Mouse (Mus musculus) kidney, adult 9 months (tissue): ENCODE results near the gene Retreg3.
A peak's percentile ranks its signal among the peaks of the same experiment; 100 is the strongest.

Source experiments
- DNase-seq: peaks from one replicate; pipeline ENCODE4 v3.0.0; 2022

The Retreg3 gene

DNA sequence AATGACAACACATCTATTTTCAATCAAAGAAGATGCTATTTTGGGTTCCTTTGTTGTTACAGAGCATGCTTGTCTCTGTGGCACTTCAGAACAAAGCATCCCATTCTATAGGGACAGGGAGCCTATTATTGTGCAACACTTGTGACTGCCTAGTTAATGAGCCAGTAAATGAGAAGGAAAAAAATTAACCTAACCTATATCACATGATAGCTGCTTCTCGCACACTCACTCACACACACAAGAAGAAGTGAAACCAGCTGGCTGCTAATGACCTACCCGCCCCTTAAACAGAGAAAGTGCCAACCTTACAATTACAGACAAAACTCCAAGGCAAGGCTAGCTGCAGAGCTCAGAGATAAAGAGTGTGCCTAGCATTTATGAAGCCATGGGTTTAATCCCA is 4.1 kb downstream of the Retreg3 start:
- no peak for DNase-seq

DNA sequence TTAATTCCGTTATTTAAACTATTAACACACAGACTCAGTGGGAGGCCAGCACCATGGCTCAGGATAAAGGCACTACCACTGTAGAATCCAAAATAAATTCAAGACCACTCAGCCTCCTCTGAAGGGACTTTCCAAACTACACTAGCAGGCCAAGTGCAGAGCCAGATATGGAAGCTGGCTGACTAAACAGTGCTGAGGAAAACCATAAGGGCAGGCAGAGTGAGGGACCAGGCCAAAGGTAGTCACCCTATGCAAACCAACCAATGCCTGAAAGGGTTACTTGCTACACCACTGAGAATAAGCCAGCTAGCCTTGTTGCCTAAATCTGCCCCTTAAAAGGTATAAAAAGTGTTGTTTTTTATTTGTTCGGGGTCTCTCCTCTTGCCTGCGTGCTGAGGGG is 7.5 kb downstream of the Retreg3 start:
- DNase-seq = no peak

DNA sequence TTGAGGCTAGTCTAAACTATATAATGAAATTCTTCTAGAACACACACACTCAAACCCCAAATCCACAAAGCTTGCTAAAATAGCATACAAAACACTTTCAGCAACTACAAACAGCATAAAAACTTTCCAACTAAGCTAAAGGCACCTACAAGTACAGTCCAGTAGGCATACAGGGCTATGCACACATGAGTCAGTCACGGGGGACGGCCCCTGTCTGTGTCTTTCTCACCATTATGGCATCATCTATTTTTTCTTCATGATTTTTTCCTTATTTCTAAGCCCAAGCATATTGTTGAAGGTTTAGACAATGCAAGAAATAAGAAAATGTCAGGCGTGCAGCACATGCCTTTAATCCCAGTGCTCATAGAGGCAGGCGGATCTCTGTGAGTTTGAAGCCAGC is 8.5 kb downstream of the Retreg3 start:
- no peak for DNase-seq

DNA sequence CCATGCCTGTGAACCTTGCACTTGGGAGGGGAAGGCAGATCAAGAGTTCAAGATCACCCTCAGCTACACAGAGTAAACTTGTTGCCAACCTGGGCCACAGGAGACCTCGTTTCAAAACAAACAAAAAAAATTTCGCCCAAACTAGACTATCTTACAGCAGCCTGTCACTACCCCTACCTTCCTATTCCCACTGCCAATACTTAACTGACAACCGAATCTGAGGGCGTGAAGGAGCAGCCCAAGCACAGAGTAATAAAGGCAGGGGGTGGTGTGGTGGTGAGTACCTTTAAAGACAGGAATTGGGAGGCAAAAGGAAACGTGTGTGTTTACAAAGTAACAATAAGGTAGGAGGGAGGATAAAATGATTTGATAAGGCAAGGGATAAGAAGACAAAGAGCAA is 9.0 kb downstream of the Retreg3 start:
- DNase-seq = no peak

DNA sequence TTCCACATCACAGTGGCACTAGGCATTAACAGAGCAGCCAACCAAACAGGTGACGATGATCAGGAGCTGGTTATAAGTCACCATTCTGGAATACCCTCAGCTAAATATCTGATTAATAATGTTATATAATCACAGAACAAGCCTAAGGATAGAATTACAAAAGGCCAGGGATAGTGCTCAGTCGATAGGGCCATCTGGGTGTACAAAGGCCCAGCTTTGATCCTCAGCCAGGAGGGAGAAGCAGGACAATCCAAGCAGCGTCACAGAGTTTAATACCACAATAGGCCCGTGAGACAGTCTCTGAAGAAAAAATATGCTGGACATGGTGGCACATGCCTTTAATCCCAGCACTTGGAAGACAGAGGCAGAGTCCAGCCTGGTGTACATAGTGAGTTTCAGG is 10.3 kb downstream of the Retreg3 start:
- DNase-seq = no peak

DNA sequence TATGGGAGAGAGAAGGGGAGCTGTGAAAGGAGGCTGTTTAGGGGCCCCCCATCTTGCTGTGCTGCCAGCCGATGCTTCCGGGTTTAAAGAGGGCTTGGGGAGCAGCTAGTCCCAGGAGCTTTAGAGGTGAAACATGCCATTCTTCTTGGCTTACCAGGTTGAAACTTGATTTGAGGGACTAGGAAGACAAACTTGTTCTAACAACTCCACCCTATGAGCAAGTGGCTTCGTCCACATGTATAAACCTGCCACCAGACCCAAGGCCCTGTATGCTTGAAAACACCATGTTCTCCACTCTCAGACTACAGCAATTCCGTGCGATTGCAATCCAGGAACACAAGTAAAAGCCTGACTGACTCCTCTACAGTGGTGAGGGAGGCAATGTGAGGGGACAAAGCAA is 16.7 kb downstream of the Retreg3 start:
- DNase-seq = no peak

DNA sequence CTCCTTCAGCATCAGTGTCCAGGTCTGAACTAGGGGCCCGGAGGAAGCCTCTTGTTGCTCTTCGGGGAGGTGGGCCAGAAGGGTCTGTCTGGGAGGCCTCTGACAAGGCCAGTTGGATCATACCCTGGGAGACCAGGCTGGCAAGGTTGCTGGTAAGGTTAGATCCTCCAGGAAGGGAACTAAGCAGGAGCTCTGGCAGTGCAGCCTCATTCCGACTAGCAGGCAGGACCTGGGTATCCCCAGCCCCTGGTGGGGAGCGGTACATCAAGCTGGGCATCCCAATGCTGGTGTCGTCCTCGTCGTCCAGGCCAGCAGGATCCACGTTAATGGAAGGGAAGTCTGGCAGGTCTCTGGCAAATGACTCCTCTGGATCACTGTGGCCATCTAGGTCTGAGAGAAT is 21.5 kb downstream of the Retreg3 start:
- DNase-seq = no peak

DNA sequence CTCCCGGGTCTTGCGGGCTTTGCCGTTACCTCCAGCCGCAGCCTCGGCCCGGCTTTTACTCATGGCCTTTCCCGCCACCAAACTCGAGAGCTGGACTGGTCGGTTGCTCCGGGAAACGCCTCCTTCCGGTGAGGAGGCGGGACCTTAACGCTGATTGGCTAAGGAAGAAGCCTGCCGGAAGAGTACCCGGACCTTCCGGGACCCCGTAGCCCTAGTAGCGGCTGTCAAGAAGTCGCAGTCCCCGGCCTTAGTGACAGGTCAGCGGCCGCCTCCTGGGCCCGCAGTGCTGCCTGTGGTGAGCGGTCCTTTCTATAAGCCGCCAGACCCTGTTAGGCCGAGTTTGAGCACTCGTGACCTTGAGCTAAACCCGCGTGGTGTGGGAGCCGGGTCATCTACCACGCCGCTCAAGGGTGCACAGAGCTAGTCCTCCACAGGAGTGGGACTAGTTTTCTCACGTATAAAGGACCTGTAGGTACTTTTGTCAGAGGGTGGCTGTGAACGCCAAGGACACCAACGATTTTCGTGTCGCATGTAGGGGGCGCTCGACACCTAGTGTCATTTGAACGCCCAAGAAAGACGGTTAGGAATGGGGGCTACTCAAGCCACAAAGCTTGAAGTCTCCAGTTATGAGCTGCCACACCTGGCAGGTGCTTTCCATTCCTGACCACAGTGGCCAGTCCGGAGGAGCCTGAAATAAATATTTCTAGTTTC is 24.2 kb downstream of the Retreg3 start, which contains the start of gene Psmc3ip:
Gene Psmc3ip, minus strand, starts transcription at position 123 of the 711 bp plus-strand sequence.
- peak; percentile 97 for DNase-seq

DNA sequence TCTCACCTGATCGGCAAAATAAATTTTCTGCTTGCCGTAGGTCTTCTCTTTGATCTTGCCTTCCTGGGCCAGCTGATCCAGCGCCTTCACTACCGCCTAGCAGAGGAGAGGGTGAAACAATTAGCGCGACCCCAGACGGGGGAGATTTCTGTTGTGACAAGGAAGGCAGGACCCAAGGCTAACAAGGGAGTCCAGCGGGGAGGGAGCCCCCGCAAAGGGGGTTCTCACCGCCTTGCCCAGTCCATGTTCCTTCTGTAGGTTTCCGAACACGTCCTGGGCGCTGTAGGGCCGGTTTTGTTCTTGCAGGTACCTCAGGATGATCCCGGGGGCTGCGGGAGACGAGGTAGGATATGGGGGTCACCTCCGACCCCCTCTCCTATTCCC is 24.8 kb downstream of the Retreg3 start:
- no peak for DNase-seq

DNA sequence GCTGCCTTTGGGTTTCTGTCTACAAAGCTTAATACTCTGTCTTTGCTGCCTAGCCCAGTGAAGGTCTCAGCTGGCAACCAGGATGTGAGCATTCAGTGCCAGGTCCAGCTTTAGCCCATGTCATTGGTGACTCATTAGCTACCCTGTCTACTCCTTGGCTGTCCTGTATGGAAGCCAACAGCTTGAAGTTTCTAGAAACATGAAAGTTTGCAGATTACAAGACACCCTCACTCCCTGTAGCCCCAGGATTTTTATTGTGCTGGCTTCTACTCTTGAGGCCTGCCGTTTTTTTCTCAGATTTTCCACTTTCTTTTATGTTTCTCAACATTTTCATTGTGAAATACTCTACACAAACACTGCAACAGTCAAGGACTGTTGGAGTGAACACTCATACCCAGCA is 29.8 kb downstream of the Retreg3 start:
- DNase-seq = peak; percentile 29

DNA sequence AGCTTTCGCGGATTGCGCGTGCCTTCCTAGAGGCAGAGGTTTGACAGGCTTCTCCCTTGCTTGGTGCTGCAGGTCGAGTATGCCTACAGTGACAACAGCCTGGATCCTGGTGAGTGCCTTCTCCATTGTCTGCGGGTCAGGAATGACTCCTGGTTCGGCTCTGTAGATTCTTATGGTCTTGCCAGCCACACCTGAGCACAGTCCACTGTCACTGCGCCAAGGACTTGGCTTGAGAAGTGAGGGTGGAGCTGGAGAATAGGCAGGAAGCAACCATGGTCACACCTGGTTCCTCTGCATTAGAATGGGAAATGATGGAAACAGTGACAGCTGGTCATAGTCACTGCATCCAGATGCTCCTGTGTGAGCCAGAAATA is 32.0 kb downstream of the Retreg3 start:
- peak; percentile 71 for DNase-seq

DNA sequence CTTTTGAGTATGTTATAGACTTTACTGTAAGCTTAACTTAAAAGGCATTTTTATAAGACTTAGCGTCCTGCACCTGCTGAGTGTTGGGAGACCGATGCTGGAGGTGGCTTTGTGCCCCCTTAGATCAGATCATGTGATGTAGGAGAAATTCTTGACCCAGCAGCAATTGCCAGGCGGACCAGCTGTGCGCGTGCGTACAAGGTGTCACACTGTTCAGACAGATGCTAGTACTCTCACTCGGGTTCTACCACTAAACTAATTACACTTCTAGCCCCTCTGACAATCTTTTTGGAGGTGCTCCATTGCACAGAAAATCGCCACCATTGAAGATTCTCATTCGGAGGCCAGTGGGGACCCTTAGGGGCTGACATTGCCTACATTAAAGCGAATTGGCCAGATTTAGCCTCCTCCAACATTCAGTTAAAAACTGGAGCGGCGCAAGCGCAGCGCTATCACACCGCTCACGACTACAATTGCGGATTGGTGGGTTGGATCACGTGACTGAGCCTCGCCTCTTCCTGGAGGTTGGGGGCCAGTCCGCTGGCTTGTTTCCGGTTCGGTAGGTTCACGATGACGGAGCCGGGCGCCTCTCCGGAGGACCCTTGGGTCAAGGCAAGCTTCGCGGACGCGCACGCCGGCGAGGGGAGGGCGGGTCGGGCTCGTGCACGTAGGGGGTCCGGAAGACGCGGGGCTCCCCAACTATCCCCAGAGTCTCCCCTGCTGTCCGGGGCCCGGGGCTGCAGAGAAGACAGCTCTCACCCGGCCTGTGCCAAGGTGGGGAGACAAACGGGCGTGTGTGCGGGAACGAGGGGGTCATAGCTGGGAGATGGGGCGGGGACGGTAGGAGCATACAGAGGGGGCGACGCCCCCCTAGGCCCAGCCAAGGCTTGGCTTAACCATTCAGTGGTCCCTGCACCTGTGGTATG is 32.7 kb downstream of the Retreg3 start, which contains the start of gene Mlx:
Gene Mlx, plus strand, starts transcription at position 522 of the 926 bp plus-strand sequence.
- peak; percentile 95 for DNase-seq

DNA sequence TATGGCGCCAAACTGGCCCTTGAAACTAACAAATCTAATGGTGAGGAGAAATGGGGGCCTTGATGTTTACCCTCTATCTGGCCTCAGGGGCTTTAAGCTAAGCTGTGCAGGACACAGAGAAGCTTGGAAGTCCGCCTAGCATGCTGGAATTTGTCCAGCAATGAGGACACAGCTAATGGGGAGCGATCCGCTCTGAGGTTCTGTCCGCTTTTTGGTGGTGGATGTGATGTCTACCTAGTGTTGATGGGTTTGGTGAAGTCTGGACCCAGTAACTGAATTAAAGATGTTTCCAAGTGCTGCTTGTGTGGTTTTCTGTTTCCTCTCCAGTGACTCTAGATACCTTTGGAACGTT is 33.4 kb downstream of the Retreg3 start:
- DNase-seq = peak; percentile 70

DNA sequence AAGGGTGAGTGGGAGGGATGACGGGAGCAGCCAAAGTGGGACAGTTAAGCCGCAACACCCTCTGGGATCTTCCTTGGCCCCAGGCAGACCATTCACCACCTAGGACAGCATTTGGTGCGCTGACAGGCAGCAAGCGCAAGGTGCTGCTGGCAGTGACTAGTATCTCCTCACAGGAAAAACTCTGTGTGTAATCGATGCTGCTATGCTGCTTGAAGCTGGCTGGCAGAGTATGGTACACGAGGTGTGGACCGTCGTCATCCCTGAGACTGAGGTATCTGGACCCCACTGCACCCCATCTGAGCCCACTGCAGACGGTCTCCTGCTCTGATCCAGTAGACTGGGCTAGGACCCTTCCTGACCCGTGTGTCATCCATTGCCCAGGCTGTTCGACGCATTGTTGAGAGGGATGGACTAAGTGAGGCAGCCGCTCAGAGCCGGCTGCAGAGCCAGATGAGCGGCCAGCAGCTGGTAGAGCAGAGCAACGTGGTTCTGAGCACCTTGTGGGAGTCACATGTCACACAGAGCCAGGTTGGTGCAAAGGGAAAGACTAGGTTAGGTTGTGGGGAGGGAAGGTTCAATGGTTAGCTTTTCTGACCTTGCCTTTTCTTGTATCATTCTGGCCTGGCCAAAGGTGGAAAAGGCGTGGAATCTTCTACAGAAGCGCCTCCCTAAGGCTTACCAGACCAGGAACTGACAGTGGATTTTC is 33.9 kb downstream of the Retreg3 start:
- DNase-seq = peak; percentile 80

DNA sequence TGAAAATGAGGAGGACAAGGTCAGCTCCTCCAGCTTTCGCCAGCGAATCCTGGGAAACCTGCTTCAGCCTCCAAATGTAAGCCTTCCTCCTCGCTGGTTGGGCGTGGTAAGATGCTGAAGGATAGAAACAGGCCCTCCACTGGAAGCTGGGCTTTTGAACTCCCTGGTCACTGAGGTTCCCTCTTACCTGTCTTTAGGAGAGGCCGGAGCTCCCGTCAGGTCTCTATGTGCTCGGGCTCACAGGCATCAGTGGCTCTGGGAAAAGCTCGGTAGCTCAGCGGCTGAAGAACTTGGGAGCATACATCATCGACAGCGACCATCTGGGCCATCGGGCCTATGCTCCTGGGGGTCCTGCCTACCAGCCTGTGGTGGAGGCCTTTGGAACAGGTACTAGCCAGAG is 34.9 kb downstream of the Retreg3 start:
- DNase-seq = peak; percentile 23

DNA sequence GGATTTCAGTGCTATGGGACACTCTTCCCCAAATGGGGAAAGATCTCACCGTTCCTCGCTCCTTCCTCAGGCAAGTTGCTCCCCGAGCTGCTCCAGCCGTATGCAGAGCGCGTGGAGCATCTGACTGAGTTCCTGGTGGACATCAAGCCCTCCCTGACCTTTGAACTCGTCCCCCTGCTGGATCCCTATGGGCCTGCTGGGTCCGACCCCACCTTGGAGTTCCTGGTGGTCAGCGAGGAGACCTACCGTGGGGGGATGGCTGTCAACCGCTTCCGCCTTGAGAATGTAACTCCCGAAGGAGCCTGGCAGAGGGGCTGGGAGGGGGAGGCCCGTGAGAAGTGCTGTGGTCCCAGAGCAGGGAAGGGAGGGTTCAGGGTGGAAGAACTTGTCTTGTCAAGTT is 35.4 kb downstream of the Retreg3 start:
- peak; percentile 29 for DNase-seq

DNA sequence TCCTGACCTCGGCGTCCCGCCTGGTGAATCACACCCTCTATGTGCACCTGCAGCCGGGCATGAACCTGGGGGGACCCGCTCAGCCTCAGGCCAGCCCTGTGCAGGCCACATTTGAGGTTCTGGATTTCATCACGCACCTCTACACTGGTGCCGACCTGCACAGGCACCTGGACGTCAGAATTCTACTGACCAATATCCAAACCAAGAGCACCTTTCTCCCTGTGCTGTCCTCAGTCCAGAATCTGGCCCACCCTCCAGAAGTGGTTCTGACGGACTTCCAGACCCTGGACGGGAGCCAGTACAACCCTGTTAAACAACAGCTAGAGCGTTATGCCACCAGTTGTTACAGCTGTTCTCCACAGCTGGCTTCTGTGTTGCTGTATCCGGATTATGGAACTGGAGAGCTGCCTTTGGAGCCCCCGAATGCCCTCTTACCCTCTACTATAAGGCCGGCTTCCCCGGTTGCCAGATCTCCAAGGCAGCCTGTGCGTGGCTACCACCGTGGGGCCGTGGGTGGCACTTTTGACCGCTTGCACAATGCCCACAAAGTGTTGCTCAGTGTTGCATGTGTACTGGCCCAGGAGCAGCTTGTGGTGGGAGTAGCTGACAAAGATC is 36.5 kb downstream of the Retreg3 start:
- DNase-seq = peak; percentile 86

DNA sequence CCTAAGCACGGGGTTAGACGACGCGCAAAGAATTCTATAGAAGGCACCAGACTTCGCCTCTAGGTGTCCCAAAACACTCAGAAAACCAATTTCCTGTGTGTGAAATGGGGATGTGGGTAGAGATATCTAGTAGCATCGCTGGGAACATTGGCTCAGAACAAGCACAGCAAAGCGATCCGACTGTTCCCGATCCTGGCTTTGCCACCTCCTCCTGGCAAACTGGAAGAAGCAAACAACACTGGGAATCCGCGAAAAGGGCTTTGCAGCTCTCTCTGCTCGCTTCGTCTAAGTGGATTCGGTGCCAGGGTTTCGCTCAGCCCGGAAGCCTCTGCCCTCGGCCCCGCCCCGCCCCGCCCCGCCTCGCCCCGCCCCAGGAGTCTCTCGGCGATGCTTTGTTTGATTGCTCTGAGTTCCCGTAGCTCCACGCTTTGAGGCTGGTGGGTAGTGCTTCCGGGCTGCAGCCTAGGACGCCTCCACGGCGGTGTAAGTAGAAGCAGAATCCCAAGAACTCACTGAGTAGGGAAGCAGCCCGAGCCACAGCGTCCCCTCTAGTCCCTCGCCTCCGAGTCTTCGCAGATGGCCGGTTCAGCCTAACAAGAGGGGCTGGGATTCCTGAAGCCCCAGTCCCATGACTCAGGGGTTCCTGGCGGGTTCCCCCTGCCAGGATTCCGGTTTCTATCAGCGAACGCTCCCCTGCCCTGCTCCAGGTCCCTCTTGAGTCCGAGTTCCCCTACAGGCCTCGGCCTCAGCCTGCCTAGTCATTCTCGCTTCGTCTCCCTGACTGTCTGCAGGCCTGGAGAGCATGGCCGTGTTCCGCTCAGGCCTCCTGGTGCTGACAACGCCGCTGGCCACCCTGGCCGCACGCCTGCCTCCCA is 37.2 kb downstream of the Retreg3 start, which contains the start of gene Coasy:
Gene Coasy, plus strand, starts transcription at position 358 of the 875 bp plus-strand sequence.
- DNase-seq = peak; percentile 88

DNA sequence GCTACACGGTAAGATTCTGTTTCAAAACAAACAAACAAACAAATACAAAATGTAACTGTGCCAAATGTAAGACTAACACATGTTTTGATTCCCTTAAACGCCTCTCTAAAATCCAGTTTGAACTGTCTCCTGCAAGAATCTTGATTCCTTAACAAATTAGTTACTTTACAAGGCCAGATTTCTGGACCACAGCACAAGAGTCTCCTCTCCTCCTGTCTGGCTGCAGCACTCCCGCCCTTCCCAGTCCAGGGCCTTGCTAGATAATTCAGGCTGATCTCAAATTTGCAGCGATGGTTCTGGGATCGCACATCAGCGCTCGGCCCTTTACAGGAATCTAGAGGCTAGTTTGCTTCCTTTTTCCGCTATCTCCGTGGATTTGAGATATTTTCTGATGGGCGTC is 38.0 kb downstream of the Retreg3 start:
- peak; percentile 50 for DNase-seq

DNA sequence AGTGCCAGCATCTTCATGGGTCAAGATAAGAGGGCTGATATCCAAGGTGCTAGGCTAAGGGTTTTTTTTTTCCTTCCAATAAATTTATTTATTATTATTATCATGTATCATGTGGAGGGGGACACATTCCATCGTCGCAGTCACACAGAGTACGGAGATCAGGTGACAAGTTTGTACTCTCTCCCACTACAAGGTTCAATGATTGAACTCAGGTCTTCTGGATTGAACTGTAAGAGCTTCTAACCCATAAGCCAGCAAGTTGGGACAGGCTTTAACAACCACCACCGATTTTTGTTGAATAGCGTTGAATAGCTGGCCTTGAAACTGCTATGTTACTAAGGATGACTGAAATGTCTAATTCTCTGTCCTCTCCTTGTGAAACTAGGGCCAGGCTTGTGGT is 39.3 kb downstream of the Retreg3 start:
- peak; percentile 68 for DNase-seq

DNA sequence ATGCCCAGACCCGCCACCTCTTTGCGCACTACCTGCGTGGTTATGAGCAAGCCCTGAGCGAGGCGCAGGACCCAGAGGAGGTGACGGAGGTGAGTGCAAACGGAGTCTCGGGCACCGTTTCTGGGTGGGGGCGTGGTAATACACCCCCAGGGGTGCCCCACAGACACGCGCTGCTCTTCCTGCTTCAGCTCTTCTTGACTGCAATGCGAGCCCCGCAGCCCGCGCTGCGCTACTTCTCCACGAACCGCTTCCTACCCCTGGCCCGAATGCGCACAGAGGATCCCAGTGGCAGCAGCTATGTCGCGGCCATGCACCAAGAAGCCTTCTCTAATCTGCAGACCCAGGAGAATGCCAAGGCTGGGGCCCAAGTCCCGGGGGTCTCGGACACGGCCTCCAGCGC is 39.9 kb downstream of the Retreg3 start:
- DNase-seq = no peak

DNA sequence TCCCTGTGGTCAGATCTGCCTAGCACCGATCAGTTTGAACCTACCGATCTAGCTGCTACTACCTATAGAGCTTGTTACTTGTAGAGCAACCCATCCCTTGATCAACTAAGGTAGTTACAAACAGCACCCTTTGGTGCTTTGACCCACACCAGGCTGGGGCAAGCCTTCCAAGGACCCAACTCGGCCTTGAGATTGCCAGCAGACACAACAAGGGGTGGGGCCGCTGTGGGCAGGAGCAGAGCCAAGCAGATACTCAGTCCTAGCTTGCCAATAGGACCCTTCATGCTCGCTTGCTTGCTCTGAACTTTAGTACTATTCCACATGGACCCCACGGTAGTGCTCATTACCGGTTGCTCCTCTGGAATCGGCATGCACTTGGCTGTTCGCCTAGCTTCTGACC is 41.6 kb downstream of the Retreg3 start, which contains the start of gene Hsd17b1:
Gene Hsd17b1, plus strand, starts transcription at position 291 of the 400 bp plus-strand sequence.
- DNase-seq = no peak
